Mouse (Mus musculus) forebrain, embryonic 15.5 days (tissue): ENCODE measurements around the gene Fbxl13. TPM values are rescaled to one million over a fixed set of nuclear protein-coding genes. Genes with fewer than 3 reads are reported as not detected.
A peak's percentile ranks its signal among the peaks of the same experiment; 100 is the strongest.

ENCODE experiments used
- ATAC-seq: fragments of 200-750 bp; cut with Nextera tagmentation; replicated peaks from 2 replicates; pipeline ENCODE4 v1.8.0; 2017; ENCODE audit warnings: mild to moderate bottlenecking, moderate TSS enrichment, moderate library complexity
- H3K27ac ChIP-seq: fragments of 300-500 bp; sonication (generic); replicated peaks from 2 replicates; pipeline ENCODE4 v1.5.1; 2015; ENCODE audit warnings: mild to moderate bottlenecking, inconsistent platforms
- H3K27me3 ChIP-seq: fragments of 300-500 bp; sonication (generic); 2 replicates; pipeline ENCODE4 v1.6.1; 2015; ENCODE audit warnings: inconsistent platforms
- H3K36me3 ChIP-seq: fragments of 300-500 bp; sonication (generic); 2 replicates; pipeline ENCODE4 v1.6.1; 2015; ENCODE audit warnings: mild to moderate bottlenecking, inconsistent platforms
- H3K4me1 ChIP-seq: fragments of 300-500 bp; sonication (generic); 2 replicates; pipeline ENCODE4 v1.6.1; 2015; ENCODE audit warnings: inconsistent platforms
- H3K4me2 ChIP-seq: fragments of 300-500 bp; sonication (generic); replicated peaks from 2 replicates; pipeline ENCODE4 v1.6.1; 2015; ENCODE audit warnings: mild to moderate bottlenecking, inconsistent platforms
- H3K4me3 ChIP-seq: fragments of 300-500 bp; sonication (generic); 2 replicates; pipeline ENCODE4 v1.5.1; 2015; ENCODE audit warnings: mild to moderate bottlenecking, inconsistent platforms
- H3K9ac ChIP-seq: fragments of 300-500 bp; sonication (generic); replicated peaks from 2 replicates; pipeline ENCODE4 v1.6.1; 2015; ENCODE audit warnings: mild to moderate bottlenecking, inconsistent platforms
- H3K9me3 ChIP-seq: fragments of 300-500 bp; sonication (generic); 2 replicates; pipeline ENCODE4 v1.6.1; 2016; ENCODE audit warnings: inconsistent platforms
- WGBS: fragments of 180-500 bp; shearing (Covaris S2); methylation state at CpG from one replicate; pipeline ENCODE4 v1.1.7; 2015; ENCODE audit warnings: mixed read lengths; 5-methylcytosine and 5-hydroxymethylcytosine counted together
- polyA plus RNA-seq: library from polyadenylated mRNA; unstranded; fragments of >200 nt; fragmentation: Nextera tagmentation; extraction: Ambion mirVana; gene quantifications from 2 replicates; pipeline ENCODE4 v1.2.1, GENCODE M21; 2015

The Fbxl13 gene
- polyA plus RNA-seq, 1 experiment from 2014 or later: 0.34 TPM

- no peaks in the 10 kb centered on the region for H3K9me3 ChIP-seq
- ATAC-seq: no peak
- H3K27me3 ChIP-seq: no peaks in the 10 kb centered on the region
- H3K27ac ChIP-seq: no peak overlapping the region
- no peak overlapping the region for H3K4me2 ChIP-seq
- H3K4me1 ChIP-seq: 0 out of 2 replicates have a peak, but pooled peaks cover 8% of the 10 kb centered on the region
- H3K4me3 ChIP-seq: no peak overlapping the region
- 87% methylated on average over 3 of the region's 3 CpGs for WGBS
- H3K36me3 ChIP-seq: no peaks in the 10 kb centered on the region
- no peak overlapping the region for H3K9ac ChIP-seq
Measured at GRCm38 (mm10) chr5:21487306-21487705, 158.1 kb downstream of the Fbxl13 start.

- no peak for ATAC-seq
- Histone ChIP-seq H3K9ac (no peak overlapping the region), H3K36me3 (no peaks in the 10 kb centered on the region), H3K4me3 (no peak overlapping the region), H3K4me2 (no peak overlapping the region), H3K27ac (no peak overlapping the region), H3K9me3 (no peaks in the 10 kb centered on the region), H3K4me1 (0 out of 2 replicates have a peak, but pooled peaks cover 8% of the 10 kb centered on the region), H3K27me3 (no peaks in the 10 kb centered on the region)
- 88% methylated on average over 5 of the region's 5 CpGs for WGBS
Measured at GRCm38 (mm10) chr5:21486798-21487197, 158.6 kb downstream of the Fbxl13 start.

- Histone ChIP-seq H3K27me3 (no peaks in the 10 kb centered on the region), H3K4me1 (0 out of 2 replicates have a peak, but pooled peaks cover 8% of the 10 kb centered on the region), H3K4me3 (no peak overlapping the region), H3K9ac (no peak overlapping the region), H3K36me3 (no peaks in the 10 kb centered on the region), H3K27ac (no peak overlapping the region), H3K9me3 (no peaks in the 10 kb centered on the region), H3K4me2 (no peak overlapping the region)
- 95% methylated on average over 8 of the region's 8 CpGs for WGBS
- ATAC-seq: no peak
Measured at GRCm38 (mm10) chr5:21485197-21485829, 160.1 kb downstream of the Fbxl13 start.

- H3K27me3 ChIP-seq: no peaks in the 10 kb centered on the region
- no peaks in the 10 kb centered on the region for H3K36me3 ChIP-seq
- H3K9ac ChIP-seq: no peak overlapping the region
- no peak overlapping the region for H3K4me2 ChIP-seq
- H3K27ac ChIP-seq: no peak overlapping the region
- WGBS: 91% methylated on average over 8 of the region's 8 CpGs
- H3K4me3 ChIP-seq: no peak overlapping the region
- H3K9me3 ChIP-seq: no peaks in the 10 kb centered on the region
- H3K4me1 ChIP-seq: no peaks in the 10 kb centered on the region
- no peak for ATAC-seq
Measured at GRCm38 (mm10) chr5:21483275-21483674, 162.2 kb downstream of the Fbxl13 start.

GRCm38 (mm10) chr5:21482446-21483222 lies 162.8 kb downstream of the Fbxl13 start:
- H3K27me3 ChIP-seq: no peaks in the 10 kb centered on the region
- H3K36me3 ChIP-seq: no peaks in the 10 kb centered on the region
- H3K4me1 ChIP-seq: no peaks in the 10 kb centered on the region
- H3K9me3 ChIP-seq: no peaks in the 10 kb centered on the region
- WGBS: 35% methylated on average over 11 of the region's 11 CpGs
- H3K9ac ChIP-seq: no peak overlapping the region
- no peak for ATAC-seq
- no peak overlapping the region for H3K27ac ChIP-seq
- no peak overlapping the region for H3K4me2 ChIP-seq
- H3K4me3 ChIP-seq: no peak overlapping the region

GRCm38 (mm10) chr5:21481521-21481920 lies 163.9 kb downstream of the Fbxl13 start:
- H3K4me2 ChIP-seq: no peak overlapping the region
- H3K36me3 ChIP-seq: no peaks in the 10 kb centered on the region
- WGBS: 93% methylated on average over 6 of the region's 6 CpGs
- no peak overlapping the region for H3K4me3 ChIP-seq
- no peaks in the 10 kb centered on the region for H3K27me3 ChIP-seq
- no peaks in the 10 kb centered on the region for H3K4me1 ChIP-seq
- no peak for ATAC-seq
- H3K9ac ChIP-seq: no peak overlapping the region
- no peaks in the 10 kb centered on the region for H3K9me3 ChIP-seq
- no peak overlapping the region for H3K27ac ChIP-seq

GRCm38 (mm10) chr5:21479746-21480145 lies 165.7 kb downstream of the Fbxl13 start:
- Histone ChIP-seq H3K36me3 (no peaks in the 10 kb centered on the region), H3K9ac (no peak overlapping the region), H3K4me3 (no peak overlapping the region), H3K9me3 (no peaks in the 10 kb centered on the region), H3K27me3 (no peaks in the 10 kb centered on the region), H3K4me2 (no peak overlapping the region), H3K4me1 (no peaks in the 10 kb centered on the region), H3K27ac (no peak overlapping the region)
- 89% methylated on average over 5 of the region's 5 CpGs for WGBS
- ATAC-seq: 0 out of 2 replicates have a peak, but pooled peaks have one; percentile 19

- Histone ChIP-seq H3K9me3 (no peaks in the 10 kb centered on the region), H3K4me1 (no peaks in the 10 kb centered on the region), H3K4me2 (no peak overlapping the region), H3K36me3 (no peaks in the 10 kb centered on the region), H3K27me3 (no peaks in the 10 kb centered on the region), H3K27ac (no peak overlapping the region), H3K9ac (no peak overlapping the region), H3K4me3 (no peak overlapping the region)
- no peak for ATAC-seq
- 94% methylated on average over 5 of the region's 5 CpGs for WGBS
Measured at GRCm38 (mm10) chr5:21478428-21478827, 167.0 kb downstream of the Fbxl13 start.

GRCm38 (mm10) chr5:21468100-21468499 lies 177.3 kb downstream of the Fbxl13 start:
- H3K9ac ChIP-seq: no peak overlapping the region
- WGBS: 93% methylated on average over 12 of the region's 12 CpGs
- no peaks in the 10 kb centered on the region for H3K9me3 ChIP-seq
- no peak overlapping the region for H3K4me3 ChIP-seq
- ATAC-seq: no peak
- no peaks in the 10 kb centered on the region for H3K4me1 ChIP-seq
- H3K4me2 ChIP-seq: no peak overlapping the region
- no peaks in the 10 kb centered on the region for H3K27me3 ChIP-seq
- no peaks in the 10 kb centered on the region for H3K36me3 ChIP-seq
- H3K27ac ChIP-seq: no peak overlapping the region

GRCm38 (mm10) chr5:21467387-21467786 lies 178.0 kb downstream of the Fbxl13 start:
- no peak for ATAC-seq
- no peaks in the 10 kb centered on the region for H3K4me1 ChIP-seq
- H3K27me3 ChIP-seq: no peaks in the 10 kb centered on the region
- no peak overlapping the region for H3K4me2 ChIP-seq
- H3K4me3 ChIP-seq: no peak overlapping the region
- H3K9ac ChIP-seq: no peak overlapping the region
- 80% methylated on average over 7 of the region's 7 CpGs for WGBS
- H3K9me3 ChIP-seq: no peaks in the 10 kb centered on the region
- no peak overlapping the region for H3K27ac ChIP-seq
- H3K36me3 ChIP-seq: no peaks in the 10 kb centered on the region

- Histone ChIP-seq H3K27me3 (no peaks in the 10 kb centered on the region), H3K4me1 (peaks cover 9% of the 10 kb centered on the region; the same call in 1 of the 2 replicates), H3K27ac (no peak overlapping the region), H3K4me3 (no peak overlapping the region), H3K9me3 (no peaks in the 10 kb centered on the region), H3K4me2 (no peak overlapping the region), H3K9ac (no peak overlapping the region), H3K36me3 (no peaks in the 10 kb centered on the region)
- ATAC-seq: 0 out of 2 replicates have a peak, but pooled peaks have one; percentile 16
- 45% methylated on average over 8 of the region's 8 CpGs for WGBS
Measured at GRCm38 (mm10) chr5:21440833-21441530, 204.5 kb downstream of the Fbxl13 start.

- no peak for ATAC-seq
- H3K27ac ChIP-seq: no peak overlapping the region
- H3K4me1 ChIP-seq: peaks cover 11% of the 10 kb centered on the region
- H3K9ac ChIP-seq: no peak overlapping the region
- H3K36me3 ChIP-seq: no peaks in the 10 kb centered on the region
- H3K4me2 ChIP-seq: no peak overlapping the region
- H3K4me3 ChIP-seq: no peak overlapping the region
- no peaks in the 10 kb centered on the region for H3K27me3 ChIP-seq
- WGBS: 88% methylated on average over 7 of the region's 7 CpGs
- H3K9me3 ChIP-seq: no peaks in the 10 kb centered on the region
Measured at GRCm38 (mm10) chr5:21439446-21440110, 205.9 kb downstream of the Fbxl13 start.
